Mouse (Mus musculus): ENCODE measurements at regions not wholly inside any gene's neighbourhood (a gene's known extent, or its start where the extent isn't known, plus 50 kb on each side); places are given as distances from the start of the nearest gene placed in this dataset.
"Not testable (repeated sequence)": the region's sequence is repeated elsewhere in the genome, so short reads cannot be mapped to it uniquely, and the experiment has no call there.

- DNase-seq: no peak
Observed at GRCm38 (mm10) chr13:44469675-44470074, 259.6 kb upstream of the Jarid2 start.

- DNase-seq: no peak
Observed at GRCm38 (mm10) chr13:44473200-44473599, 256.1 kb upstream of the Jarid2 start.

GRCm38 (mm10) chr13:44476901-44477300, 252.4 kb upstream of the Jarid2 start:
- DNase-seq: no peak

GRCm38 (mm10) chr13:44480128-44480527, 249.1 kb upstream of the Jarid2 start:
- DNase-seq: no peak

GRCm38 (mm10) chr13:44482661-44483060, 246.6 kb upstream of the Jarid2 start:
- DNase-seq: no peak

GRCm38 (mm10) chr13:44484582-44485329, 244.5 kb upstream of the Jarid2 start:
- no peak for DNase-seq

GRCm38 (mm10) chr13:44490935-44491465, 238.3 kb upstream of the Jarid2 start:
- DNase-seq: no peak

- no peak for DNase-seq
Observed at GRCm38 (mm10) chr13:44493884-44494283, 235.4 kb upstream of the Jarid2 start.

GRCm38 (mm10) chr13:44495450-44495849, 233.8 kb upstream of the Jarid2 start:
- DNase-seq: no peak

GRCm38 (mm10) chr13:44496596-44496995, 232.7 kb upstream of the Jarid2 start:
- no peak for DNase-seq

- DNase-seq: not testable (repeated sequence)
Observed at GRCm38 (mm10) chr13:44500896-44501295, 228.4 kb upstream of the Jarid2 start.

- DNase-seq: peak; percentile 42 to 59
Observed at GRCm38 (mm10) chr13:44501777-44502321, 227.4 kb upstream of the Jarid2 start.

GRCm38 (mm10) chr13:44502612-44503256, 226.5 kb upstream of the Jarid2 start:
- DNase-seq: no peak

GRCm38 (mm10) chr13:44503257-44503950, 225.9 kb upstream of the Jarid2 start:
- no peak for DNase-seq

GRCm38 (mm10) chr13:44504455-44504854, 224.8 kb upstream of the Jarid2 start:
- no peak for DNase-seq

GRCm38 (mm10) chr13:44506975-44507374, 222.3 kb upstream of the Jarid2 start:
- DNase-seq: no peak

- no peak for DNase-seq
Observed at GRCm38 (mm10) chr13:44509526-44510159, 219.6 kb upstream of the Jarid2 start.

GRCm38 (mm10) chr13:44513378-44514285, 215.6 kb upstream of the Jarid2 start:
- no peak for DNase-seq

- no peak for DNase-seq
Observed at GRCm38 (mm10) chr13:44514636-44515158, 214.6 kb upstream of the Jarid2 start.

GRCm38 (mm10) chr13:44516863-44517262, 212.4 kb upstream of the Jarid2 start:
- DNase-seq: no peak

GRCm38 (mm10) chr13:44517312-44517711, 212.0 kb upstream of the Jarid2 start:
- DNase-seq: no peak
